Mouse (Mus musculus): ENCODE results near the gene Tigar. TPM values are rescaled to one million over a fixed set of nuclear protein-coding genes. Genes with fewer than 3 reads are reported as not detected.

Tigar gene
- 9.4 TPM for polyA plus RNA-seq (2017; shearing (Covaris generic))

DNA sequence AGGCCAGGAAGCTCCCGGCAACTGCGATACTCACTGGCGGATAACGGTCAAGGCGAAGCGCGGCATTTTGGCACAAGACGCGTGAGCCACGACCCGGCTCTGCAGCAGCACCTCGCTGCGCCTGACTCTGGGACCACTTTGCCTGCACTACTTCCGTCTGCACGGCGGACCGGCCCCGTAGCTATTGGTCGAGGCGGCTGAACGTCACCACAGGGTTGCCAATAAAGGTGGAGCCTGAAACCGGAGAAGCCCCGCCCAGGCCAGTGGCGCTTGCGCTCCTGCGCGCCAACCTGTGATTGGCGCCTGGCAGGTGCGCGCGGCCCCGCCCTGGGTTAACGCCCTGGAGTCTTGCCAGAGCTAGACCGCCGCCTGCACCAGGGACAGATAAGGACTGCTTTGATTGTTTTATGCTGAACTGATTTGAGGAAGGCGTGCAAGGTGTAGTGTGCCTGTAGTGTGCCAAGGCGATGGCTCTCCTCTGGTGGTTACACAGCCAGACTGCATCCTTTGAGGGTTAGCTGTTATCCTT lies at the start of gene Tigar:
Tigar (minus strand) TSS at position 156 of the 529 bp plus-strand sequence.

DNA sequence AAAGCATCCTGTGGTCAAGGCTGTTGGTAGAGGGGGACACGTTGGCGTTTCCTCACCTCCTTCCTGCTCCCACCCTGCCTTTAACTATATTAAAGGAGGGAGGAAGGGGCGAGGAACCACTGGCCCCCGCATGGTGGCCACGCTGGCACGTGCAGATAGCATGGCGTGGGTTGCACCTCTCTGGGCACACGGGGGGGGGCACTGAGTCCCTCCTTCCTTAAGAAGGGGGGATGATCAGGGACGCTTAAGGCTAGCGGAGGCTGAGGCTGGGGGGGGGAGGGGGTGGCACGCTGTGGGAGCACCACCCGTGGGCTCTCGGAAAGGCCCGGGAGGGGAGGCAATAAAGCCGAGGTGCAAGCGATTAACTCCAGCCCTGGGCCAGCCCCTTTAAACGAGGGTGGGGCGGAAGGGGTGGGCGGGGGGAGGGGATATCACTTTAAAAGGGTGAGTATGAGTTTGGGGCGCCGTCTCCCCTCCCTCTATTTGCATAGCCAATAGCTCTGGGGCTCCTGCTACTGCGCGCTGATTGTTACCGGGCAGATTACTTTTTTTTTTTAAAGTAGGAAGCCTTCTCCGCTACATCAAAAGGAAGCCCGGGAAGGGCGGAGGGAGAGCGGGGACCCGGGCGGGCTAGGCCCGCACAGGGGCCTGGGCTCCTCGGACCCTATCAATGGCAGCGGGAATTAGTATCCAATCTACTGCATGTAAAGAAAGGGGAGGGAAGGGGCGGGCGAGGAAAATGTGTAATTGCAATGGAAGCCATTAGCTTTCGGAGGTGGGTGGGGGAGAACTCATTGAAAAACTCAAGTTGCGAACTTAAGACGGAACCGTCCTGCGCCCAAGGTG lies 43.0 kb upstream of the Tigar start, which contains the start of gene Ccnd2:
Ccnd2 (minus strand) TSS at position 88 of the 846 bp plus-strand sequence.

DNA sequence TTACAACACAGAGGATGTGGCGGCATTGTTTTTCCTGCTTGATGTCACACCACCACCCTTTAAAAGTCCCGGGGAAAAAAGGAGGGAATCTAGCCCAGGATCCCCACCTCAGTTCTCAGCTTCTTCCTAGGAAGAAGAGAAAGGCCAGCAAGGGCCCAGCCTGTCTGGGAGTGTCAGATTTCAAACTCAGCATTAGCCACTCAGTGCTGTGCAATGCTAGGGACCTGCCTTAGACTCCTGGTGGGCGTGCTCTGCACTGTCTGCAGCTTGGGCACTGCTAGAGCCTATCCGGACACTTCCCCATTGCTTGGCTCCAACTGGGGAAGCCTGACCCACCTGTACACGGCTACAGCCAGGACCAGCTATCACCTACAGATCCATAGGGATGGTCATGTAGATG lies 36.5 kb downstream of the Tigar start, which contains the start of gene Fgf23:
Fgf23 (plus strand) TSS at position 86 of the 400 bp plus-strand sequence.

Other genes with a start within 250 kb of the Tigar start
- gene Dyrk4, start 187.7 kb downstream of the Tigar start, polyA plus RNA-seq (2017; shearing (Covaris generic)), result not detected
- 2.1 TPM for gene Rad51ap1, start 170.0 kb downstream of the Tigar start, polyA plus RNA-seq (2017; shearing (Covaris generic))
- 9.3 TPM for gene D6Wsu163e, start 169.6 kb downstream of the Tigar start, polyA plus RNA-seq (2017; shearing (Covaris generic))
- gene Fgf6, start 94.0 kb downstream of the Tigar start, polyA plus RNA-seq (2017; shearing (Covaris generic)), result not detected
- not detected for gene Fgf23, start 36.7 kb downstream of the Tigar start, polyA plus RNA-seq (2017; shearing (Covaris generic))
- gene Ccnd2, start 42.6 kb upstream of the Tigar start, polyA plus RNA-seq (2017; shearing (Covaris generic)), result 492 TPM

Measured in effector memory CD4-positive, alpha-beta T cell, adult 7 months (primary cell).